Mouse (Mus musculus): Measurements from ENCODE around the gene Unc5b. TPM values are rescaled to one million over a fixed set of nuclear protein-coding genes. Genes with fewer than 3 reads are reported as not detected.
"Not testable (repeated sequence)": the region's sequence is repeated elsewhere in the genome, so short reads cannot be mapped to it uniquely, and the experiment has no call there.

The Unc5b gene
- total RNA-seq, 2 experiments from 2014 or later = 7.3 to 12.1 TPM

GRCm38 (mm10) chr10:60770855-60771254 lies 60.5 kb downstream of the Unc5b start:
- intact Hi-C loops (cut with DNase I; ENCODE audit: low total_unique reads) = no loop called here
- DNase-seq = no peak

- intact Hi-C loops (cut with DNase I; ENCODE audit: low total_unique reads) = no loop called here
- DNase-seq = no peak
Measured at GRCm38 (mm10) chr10:60768614-60769013, 62.8 kb downstream of the Unc5b start.

- DNase-seq = no peak
- intact Hi-C loops (cut with DNase I; ENCODE audit: low total_unique reads) = no loop called here
Measured at GRCm38 (mm10) chr10:60767400-60767799, 64.0 kb downstream of the Unc5b start.

GRCm38 (mm10) chr10:60762126-60762525 lies 69.3 kb downstream of the Unc5b start:
- intact Hi-C loops (cut with DNase I; ENCODE audit: low total_unique reads) = no loop called here
- no peak for DNase-seq

GRCm38 (mm10) chr10:60760377-60760776 lies 71.0 kb downstream of the Unc5b start:
- intact Hi-C loops (cut with DNase I; ENCODE audit: low total_unique reads) = no loop called here

GRCm38 (mm10) chr10:60756992-60757391 lies 74.4 kb downstream of the Unc5b start:
- DNase-seq = no peak
- intact Hi-C loops (cut with DNase I; ENCODE audit: low total_unique reads) = loop anchor here (5.0 to 10.0 kb wide), 4 partner anchors 60 to 452 kb away; partner anchors contain the start of gene Cdh23

More at GRCm38 (mm10) chr10:60760377-60760776, 71.0 kb downstream of the Unc5b start:
- DNase-seq = peak; percentile 92

- no peak for DNase-seq
- intact Hi-C loops (cut with DNase I; ENCODE audit: low total_unique reads) = loop anchor here (5.0 to 10.0 kb wide), 4 partner anchors 59 to 451 kb away; partner anchors contain the start of gene Cdh23
Measured at GRCm38 (mm10) chr10:60756146-60756545, 75.2 kb downstream of the Unc5b start.

GRCm38 (mm10) chr10:60753941-60754340 lies 77.4 kb downstream of the Unc5b start:
- no peak for DNase-seq
- intact Hi-C loops (cut with DNase I; ENCODE audit: low total_unique reads) = loop anchor here (10.0 kb wide), 1 partner anchor 449 kb away; no protein-coding TSS in a partner anchor

- no peak for DNase-seq
- intact Hi-C loops (cut with DNase I; ENCODE audit: low total_unique reads) = loop anchor here (10.0 kb wide), 1 partner anchor 448 kb away; no protein-coding TSS in a partner anchor
Measured at GRCm38 (mm10) chr10:60753261-60753660, 78.1 kb downstream of the Unc5b start.

GRCm38 (mm10) chr10:60752040-60753020 lies 79.1 kb downstream of the Unc5b start, which contains the start of gene Slc29a3:
Gene Slc29a3, minus strand, starts transcription at chr10:60752794.
- peak; percentile 98 for DNase-seq
- intact Hi-C loops (cut with DNase I; ENCODE audit: low total_unique reads) = loop anchor here (10.0 kb wide), 1 partner anchor 448 kb away; no protein-coding TSS in a partner anchor

- no peak for DNase-seq
- intact Hi-C loops (cut with DNase I; ENCODE audit: low total_unique reads) = no loop called here
Measured at GRCm38 (mm10) chr10:60747667-60748212, 83.6 kb downstream of the Unc5b start.

GRCm38 (mm10) chr10:60746512-60746911 lies 84.9 kb downstream of the Unc5b start:
- intact Hi-C loops (cut with DNase I; ENCODE audit: low total_unique reads) = no loop called here
- DNase-seq = no peak

GRCm38 (mm10) chr10:60744543-60745290 lies 86.7 kb downstream of the Unc5b start:
- DNase-seq = no peak
- intact Hi-C loops (cut with DNase I; ENCODE audit: low total_unique reads) = no loop called here

- no peak for DNase-seq
- intact Hi-C loops (cut with DNase I; ENCODE audit: low total_unique reads) = no loop called here
Measured at GRCm38 (mm10) chr10:60743681-60744080, 87.7 kb downstream of the Unc5b start.

- intact Hi-C loops (cut with DNase I; ENCODE audit: low total_unique reads) = no loop called here
- DNase-seq = no peak
Measured at GRCm38 (mm10) chr10:60742942-60743341, 88.4 kb downstream of the Unc5b start.

GRCm38 (mm10) chr10:60742296-60742695 lies 89.1 kb downstream of the Unc5b start:
- intact Hi-C loops (cut with DNase I; ENCODE audit: low total_unique reads) = not testable (repeated sequence)

GRCm38 (mm10) chr10:60741435-60741834 lies 89.9 kb downstream of the Unc5b start:
- intact Hi-C loops (cut with DNase I; ENCODE audit: low total_unique reads) = no loop called here
- DNase-seq = no peak

More at GRCm38 (mm10) chr10:60742296-60742695, 89.1 kb downstream of the Unc5b start:
- DNase-seq = not testable (repeated sequence)

GRCm38 (mm10) chr10:60739619-60740363 lies 91.6 kb downstream of the Unc5b start:
- intact Hi-C loops (cut with DNase I; ENCODE audit: low total_unique reads) = no loop called here
- no peak for DNase-seq

Data from gastrocnemius, postnatal 14 days (tissue).